Mouse (Mus musculus): ENCODE measurements at regions not wholly inside any gene's neighbourhood (a gene's known extent, or its start where the extent isn't known, plus 50 kb on each side); places are given as distances from the start of the nearest gene placed in this dataset.
"Not testable (repeated sequence)": the region's sequence is repeated elsewhere in the genome, so short reads cannot be mapped to it uniquely, and the experiment has no call there.

DNA sequence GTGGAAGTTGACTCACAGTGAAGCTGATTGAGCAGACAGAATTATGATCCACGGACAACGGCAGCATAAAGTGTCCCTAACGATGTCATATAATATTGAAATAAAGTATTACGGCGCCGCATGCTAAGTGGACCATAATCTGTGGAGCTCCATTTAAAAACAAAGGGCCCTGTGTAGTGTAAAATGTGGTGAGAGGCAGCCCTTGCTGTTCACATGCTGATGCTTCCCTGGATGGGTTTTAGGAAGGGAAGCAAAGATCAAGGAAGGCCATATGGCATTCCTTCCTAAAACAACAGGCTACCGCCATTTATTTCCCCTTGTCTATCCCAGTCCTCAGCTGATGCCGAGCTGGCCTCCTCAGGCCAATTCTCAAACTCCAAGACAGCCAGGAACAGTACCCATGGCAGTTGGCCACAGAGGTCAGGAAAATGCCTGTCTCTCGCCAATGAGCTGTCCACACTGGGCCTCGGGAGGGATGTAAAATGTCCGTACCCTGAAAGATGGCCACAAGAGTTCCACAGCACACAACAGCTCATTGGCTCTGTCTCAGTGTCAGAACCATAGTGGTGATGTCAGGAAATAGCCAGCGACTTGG lies 302.7 kb upstream of the Irx1 start:
- ATAC-seq (replicated peaks; ENCODE audit: poor library complexity): no peak

DNA sequence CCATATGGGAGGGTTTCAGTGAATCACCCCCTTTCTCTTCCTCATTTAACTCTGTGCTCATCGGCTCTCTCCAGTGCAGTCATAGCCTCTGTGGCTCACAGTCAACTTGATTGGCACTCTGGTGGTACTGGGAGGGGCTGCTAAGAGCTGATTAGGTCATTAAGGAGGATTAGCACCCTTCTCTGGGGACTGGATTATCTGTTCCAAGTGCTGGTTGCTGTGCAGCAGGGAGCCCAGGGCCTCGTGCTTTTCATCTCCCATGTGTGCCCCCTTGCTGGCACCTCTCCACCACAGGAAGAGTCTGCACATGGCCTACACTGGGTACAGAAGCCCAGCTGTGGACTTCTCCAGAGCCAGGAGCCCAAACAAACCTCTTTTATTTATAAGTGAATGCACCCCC lies 316.8 kb upstream of the Irx1 start:
- ATAC-seq (replicated peaks; ENCODE audit: poor library complexity): no peak

DNA sequence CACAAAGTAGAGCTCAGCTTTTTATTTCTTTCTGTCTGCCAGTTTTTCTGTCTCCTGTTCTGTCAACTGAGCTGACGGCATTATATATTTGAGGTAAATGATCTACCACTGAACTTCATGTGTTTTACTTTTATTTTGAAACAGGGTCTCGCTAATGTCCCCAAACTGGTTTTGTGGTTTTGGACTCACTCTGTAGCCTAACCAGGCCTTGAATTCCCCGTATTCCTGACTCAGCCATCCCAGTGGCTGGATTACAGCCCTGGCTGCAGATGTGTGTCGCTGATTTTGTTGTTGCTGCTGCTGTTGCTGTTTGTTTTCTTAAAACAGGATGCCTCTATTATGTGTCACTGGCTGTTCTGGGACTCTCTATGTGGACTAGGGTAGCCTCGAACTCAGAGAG lies 317.3 kb upstream of the Irx1 start:
- no peak for ATAC-seq (replicated peaks; ENCODE audit: poor library complexity)

DNA sequence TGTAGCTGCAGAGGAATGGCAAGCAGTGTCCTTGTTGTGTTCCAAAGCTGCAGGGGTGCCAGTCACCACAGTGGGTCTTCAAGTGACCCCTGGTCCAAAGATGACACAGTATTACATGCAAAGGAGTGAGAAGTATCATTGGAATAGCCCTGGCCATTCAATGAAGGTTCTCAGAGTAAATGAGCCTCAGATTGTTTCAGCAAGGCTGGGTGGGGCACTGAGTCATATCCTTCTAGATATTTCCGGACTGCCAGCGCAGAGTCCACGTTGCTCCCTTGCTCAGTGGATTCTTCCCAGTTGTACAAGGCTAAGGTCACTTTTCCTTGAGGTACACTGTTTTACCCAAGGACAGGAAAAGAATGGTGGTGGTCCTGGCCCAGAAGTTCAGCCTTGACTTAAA lies 319.2 kb upstream of the Irx1 start:
- ATAC-seq (replicated peaks; ENCODE audit: poor library complexity): no peak

DNA sequence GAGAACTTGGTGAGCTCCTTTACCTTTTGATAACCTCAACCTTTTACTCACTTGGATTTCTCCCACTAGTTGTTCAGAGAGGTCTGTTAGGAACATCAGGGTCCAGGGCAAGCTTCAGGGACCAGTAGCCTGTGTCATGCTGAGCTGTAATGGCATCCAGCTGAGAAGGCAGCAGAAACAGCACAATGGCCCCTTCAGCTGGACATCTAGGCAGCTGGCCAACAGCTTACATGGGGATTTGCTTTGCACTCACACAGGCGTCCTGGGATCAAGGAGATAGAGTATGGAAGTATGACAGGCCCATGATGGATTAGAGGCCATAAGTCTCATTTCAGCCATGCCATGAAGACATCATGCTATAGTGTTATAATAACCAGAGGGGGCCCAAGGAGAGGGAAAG lies 320.2 kb upstream of the Irx1 start:
- no peak for ATAC-seq (replicated peaks; ENCODE audit: poor library complexity)

DNA sequence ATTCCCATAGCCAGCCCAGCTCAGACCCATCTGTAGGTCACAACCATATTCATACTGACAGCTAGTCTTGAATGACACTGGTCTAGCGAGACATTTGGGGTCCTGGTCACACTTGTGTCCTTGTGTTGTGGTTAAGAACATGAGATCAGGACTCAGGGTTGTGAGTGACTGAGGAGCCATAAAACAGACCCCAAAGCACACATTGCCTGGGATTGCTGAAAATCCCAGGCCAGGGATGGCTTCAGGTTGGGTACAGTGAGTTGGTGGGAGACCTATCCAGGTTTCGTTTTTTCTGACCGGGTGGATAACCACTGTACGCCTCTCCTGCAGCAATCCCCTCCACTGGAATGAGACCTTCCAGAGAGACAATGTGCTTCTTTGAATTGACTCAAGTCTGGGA lies 322.8 kb upstream of the Irx1 start:
- ATAC-seq (replicated peaks; ENCODE audit: poor library complexity): no peak

DNA sequence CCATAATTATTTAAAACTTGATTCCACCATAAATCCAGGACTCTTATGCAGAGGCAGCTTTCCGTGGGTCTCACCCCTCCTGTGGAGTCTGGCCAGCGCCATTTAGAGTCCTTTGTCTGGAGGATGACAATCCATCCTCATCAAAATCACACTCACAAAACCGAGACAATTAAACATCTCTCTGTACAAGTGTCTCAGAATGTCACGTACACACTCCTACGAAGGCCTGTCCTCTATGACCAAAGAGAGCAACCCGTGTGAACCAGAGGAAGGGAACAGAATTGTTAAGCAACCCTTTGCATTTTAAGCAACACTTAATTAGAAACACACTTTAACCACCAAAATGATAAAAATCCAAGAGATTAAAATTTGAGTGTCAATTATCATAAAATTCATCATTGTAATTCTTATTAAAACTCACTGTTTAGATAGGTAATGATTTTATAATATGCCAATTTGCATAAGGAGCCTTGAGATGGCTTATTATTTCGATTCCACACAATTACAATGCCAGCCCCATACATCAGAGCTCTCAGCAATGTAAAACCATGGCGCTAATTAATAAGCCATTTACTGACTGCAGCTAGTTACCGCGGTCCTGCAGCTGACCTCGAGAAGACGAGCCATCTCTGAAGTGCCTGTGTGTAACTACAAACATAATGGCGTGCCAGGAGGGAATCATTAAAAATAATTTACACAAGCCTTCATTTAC lies 325.0 kb upstream of the Irx1 start:
- no peak for ATAC-seq (replicated peaks; ENCODE audit: poor library complexity)

DNA sequence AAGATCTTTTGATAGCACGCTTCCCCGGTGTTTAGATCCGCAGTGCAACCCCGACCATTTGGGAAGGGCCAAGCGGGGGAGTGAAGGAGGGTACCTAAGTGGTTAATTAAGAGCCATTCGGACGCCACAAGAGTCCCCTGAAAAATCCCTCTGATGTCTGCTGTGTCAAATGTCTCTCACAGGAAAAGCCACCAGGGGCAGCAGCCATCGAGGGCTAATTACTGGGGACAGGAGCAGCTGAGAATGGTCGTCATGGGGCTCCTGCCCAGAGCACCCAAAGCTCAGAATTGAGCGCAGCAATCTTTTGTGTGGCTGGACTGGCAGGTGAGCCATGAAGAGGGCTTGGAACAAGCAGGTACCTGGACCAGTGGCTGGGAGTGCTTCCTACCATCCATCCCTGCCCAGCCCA lies 325.6 kb upstream of the Irx1 start:
- no peak for ATAC-seq (replicated peaks; ENCODE audit: poor library complexity)

DNA sequence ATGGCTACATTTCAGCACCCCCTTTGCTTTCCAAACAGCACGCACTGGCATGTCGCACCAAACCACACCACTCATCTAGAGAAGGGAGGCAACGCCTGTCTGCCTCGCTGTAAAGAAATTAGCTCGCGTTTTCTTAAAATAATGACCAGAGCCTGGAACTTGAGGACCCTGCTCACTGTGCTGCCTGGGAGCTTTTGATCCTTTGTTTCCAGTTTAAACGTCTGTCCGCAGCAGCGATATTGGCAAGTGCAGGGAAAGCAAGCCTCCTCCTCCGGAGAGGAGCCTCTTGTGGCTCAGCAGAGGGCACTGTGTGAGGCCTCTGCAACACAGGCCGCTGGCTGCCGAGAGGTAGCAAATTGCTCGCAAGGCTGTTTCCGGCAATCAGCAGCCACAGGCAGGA lies 328.8 kb upstream of the Irx1 start:
- no peak for ATAC-seq (replicated peaks; ENCODE audit: poor library complexity)

DNA sequence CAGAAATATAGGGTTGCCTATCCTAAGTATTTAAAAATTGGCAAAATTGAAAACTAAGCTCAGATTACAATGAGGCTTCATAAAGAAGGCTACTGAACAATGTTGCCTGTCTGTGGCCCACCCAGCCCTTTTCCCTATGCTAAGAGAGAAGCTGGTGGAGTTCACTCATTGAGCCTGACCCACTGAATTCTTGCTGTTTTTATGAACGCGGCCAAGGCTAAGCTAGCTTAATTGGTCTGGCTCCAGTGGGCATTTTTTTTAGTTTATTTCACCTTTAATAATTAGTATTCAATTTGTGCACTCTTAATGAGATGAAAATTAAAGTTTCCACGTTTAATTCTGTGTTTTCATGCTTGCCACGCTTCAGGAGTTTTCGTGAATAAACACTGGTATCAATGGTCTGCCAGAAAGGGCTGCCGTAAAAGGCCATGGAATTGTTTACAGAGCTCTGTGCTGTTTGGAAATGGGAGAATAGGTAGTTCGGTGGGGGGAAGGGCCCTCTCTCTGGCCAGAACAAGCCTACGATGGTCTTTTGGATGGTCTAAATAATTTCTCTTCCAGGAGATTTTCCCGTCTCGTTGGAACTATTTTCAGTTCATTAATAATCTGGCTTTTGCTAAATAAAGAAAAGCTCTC lies 329.7 kb upstream of the Irx1 start:
- ATAC-seq (replicated peaks; ENCODE audit: poor library complexity): no peak

DNA sequence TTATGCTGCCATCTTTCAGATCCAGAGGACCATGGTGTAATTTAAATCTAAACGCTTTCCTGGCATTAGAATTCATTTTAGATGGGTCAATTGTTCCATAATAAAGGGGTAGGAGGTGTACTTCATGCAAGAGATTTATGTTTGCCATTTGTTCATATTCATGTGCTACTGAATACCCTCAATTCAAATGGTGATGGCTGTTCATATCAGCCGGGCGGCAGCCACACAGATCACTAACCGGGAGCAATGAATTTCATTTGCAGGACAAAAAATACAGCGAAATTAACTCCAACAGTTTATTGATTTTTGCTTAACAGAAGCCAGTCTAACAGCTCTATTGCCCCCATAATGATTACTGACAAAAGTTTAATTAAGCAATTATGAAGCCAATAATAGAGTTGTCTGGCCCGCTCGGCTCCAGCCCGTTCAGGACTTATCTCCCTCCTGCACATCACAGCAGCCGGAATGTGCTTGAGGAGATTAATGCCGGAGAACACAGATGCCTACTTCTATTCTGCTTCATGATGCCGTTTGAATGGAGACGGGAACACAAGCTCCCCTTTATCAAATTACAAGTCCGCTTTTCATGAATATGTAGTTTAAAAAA lies 330.3 kb upstream of the Irx2 start:
- ATAC-seq (replicated peaks; ENCODE audit: poor library complexity): no peak

DNA sequence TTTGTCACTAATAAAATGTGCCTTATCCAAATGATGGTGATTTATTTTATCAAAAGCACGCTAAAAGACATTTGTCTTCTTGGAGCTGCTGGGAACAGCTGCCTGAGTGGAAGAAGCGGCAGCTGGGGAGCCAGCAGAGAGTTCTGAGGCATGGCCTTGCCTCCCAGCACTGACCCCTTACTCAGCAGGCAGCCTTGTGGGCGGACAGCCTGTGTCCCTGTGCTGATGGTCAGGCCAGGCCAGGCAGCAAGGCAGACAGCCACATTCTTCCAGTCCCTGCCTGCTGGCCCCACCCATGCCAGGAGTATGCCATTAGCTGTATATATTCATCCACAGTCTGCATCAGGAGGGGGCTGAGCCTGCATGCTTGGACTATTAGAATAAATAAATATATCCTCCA lies 329.0 kb upstream of the Irx2 start:
- no peak for ATAC-seq (replicated peaks; ENCODE audit: poor library complexity)

DNA sequence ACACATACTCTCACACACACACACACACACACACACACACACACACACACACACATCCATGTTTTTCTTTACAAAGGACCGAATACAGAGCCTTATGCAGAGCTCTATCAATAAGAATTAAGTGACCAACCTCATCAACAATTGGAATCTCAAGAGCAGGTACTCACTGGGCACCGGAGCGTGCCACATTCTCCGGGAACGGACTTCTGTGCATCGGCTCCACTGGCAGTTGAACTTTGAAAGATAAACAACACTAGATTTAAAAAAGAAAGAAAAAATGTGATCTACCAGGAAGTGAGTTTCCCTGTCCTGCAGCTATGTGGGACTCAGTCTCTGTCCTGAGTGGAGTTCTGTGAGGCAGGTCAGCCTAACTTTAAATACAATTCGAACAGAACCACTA lies 327.5 kb upstream of the Irx2 start:
- no peak for ATAC-seq (replicated peaks; ENCODE audit: poor library complexity)

DNA sequence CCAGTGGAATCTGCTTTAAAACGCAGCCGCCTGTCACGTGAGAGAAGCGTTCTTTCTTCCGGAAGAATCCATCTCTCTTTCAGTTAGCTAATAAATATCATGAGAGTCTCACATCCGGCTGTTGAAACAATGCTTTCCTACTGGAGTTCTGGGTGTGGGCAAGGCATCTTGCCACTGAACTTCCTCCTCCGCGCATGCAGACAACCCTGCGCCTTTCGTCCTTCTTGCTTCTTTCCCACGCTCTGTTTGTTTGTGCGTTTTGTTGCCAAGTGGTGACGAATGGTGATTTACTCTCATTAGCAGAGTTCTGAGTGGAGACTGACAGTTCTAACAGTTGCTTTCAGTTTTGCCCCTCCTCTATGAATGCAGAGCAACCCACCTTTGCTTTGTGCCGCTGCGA lies 326.8 kb upstream of the Irx2 start:
- no peak for ATAC-seq (replicated peaks; ENCODE audit: poor library complexity)

DNA sequence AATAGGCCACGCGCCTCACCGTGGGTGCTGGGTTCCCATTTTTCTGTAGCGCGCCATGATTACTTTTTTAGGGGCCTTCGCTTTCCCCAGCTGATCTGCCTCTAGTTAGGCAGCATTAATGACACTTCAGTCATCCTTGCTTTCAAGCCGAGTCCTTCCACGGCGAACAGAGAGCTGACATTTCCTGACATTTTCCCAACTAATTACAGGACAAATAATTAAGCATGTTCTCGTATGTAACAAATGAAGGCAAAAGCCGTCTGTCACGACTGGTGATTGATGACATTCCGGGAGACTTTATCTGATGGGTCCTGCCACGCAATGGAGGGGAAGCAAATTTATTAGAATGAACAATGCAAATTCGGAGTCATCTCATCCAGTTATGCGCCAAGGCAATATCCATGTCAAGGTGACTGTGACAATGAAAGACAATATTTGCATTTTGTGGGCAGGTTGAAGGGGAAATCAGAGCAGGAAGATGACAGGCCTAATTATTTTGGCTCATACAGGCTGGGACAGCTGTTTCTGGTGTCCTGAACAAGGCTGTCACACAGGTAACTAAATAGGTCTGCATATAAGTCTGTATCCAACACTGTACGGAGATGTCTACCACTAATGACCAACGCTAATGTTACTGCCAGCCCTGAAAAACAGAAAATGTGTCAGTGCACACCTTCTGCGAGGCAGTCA lies 326.0 kb upstream of the Irx2 start:
- ATAC-seq (replicated peaks; ENCODE audit: poor library complexity): no peak

DNA sequence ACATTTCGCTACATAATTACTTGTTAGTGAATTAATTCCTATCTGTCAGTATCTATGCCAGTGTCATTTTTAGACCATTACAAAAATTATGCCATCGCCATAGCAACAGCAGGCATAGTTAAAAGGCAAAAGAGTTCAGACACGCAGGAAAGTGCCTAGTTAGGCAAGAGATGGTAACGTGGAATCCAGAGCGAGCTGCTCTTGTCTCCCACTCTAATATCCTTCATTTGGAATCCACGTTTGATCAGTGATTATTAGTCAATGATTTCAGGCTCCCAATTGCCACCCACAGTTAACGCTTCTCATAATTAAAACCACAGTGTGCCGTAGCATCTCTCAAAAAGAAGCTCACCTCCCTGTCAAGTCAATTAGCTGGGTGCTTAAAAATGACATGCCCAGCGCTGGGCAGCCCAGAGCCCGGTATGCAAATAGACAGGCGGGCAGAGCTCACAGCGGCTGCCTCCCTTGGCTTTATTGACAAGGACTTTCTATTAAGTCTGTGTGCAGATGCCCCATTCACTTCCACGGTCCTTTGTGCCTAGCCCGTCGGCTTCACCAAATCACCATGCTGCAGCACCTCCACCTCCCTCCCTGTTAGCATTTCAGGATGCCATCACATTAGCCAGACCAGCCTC lies 325.4 kb upstream of the Irx2 start:
- no peak for ATAC-seq (replicated peaks; ENCODE audit: poor library complexity)

DNA sequence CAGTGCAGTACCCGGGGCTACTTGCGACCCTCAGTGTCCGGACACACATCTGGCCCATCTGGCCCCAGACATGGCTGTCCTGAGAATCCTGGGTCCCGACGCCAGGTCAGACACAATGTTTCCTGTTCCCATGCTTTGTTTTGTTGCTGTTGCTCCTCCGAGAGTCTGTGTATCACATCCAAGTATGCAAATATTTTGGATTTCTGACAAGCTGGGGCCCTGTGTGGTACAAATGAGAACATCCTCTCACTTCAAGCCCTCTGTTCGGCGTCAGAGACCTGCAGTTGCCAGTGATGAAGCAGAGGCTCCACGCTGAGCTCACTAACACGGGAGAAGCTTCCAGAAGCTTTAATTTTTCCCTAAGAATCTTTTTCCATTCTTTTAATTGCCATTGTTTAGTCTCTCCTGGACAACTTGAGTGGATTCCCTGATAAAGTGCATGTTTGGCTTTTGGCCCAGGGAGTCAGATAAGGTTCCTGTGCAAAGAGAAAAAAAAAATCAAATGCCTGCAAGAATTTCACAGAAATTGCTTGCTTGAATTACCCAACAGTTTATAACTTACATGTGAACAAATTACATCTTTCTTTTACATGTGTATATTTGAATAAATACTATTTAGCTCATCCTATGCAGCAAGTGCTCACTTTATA lies 304.5 kb upstream of the Irx2 start:
- ATAC-seq (replicated peaks; ENCODE audit: poor library complexity): no peak

DNA sequence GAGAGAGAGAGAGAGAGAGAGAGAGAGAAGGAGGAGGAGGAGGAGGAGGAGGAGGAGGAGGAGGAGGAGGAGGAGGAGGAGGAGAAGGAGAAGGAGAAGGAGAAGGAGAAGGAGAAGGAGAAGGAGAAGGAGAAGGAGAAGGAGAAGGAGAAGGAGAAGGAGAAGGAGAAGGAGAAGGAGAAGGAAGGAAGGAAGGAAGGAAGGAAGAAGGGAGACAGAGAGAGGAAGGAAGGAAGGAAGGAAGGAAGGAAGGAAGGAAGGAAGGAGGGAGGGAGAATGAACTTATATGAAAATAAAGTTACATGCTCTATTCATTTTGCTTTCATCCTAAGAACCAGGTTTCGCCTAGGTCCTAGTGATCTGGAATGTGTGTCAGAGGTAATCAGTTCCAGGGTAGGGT lies 302.4 kb upstream of the Irx2 start:
- ATAC-seq (replicated peaks; ENCODE audit: poor library complexity): not testable (repeated sequence)

DNA sequence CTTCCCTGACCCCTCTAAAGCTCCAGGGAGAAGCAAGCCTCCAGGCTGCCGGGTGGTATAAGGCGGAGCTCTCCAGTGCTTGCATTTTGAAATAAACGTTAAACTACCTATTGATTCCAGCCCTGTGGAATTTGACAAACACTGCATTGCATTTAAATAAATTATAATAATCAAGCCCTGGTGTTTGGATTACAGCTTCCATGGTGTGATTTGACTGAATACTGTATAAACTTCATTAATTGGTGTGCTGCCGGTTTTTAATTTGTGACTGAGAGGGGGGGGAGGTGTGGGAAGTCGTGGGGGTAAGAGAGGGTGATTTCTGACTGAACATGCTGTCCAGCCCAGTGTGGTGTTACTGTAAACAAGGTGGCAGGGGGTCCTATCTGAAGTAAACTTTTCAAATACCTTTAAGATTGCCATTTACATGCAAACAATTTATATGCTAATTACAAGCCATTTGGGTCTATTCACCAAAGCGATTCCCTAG lies 282.9 kb upstream of the Irx2 start:
- ATAC-seq (replicated peaks; ENCODE audit: poor library complexity): no peak

DNA sequence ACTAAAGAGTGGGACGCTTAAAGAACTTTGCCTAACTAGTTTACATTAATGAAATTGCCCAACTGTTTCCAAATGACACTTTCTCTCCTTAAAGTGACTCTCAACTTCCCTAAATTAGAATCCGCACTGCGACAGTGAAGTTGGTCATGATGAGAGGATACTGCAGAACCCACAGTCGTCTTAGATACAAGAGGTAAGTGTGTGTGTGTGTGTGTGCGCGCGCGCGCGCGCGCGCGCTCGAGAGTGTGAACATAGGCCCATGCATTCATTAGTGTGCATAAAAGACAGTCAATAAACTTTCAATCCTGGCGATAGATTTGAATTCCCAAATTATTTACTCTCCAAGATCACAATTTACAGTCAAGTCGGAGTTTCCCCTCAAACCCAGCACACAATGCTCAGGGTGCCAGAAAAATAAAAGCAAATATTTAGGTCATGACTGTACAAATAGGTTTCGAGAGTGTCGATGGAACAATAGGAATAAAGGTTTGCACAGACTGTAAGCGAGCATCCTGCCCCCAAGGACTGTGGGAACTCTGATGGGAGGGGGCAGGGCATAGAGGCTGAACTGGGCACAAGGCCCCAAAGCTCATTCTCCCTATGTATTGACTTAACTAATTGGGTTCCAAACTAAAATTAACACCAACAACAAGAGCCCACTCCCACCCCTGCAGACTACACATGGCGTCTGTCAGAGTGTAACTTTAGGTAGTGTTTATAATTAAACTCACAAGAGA lies 282.2 kb upstream of the Irx2 start:
- no peak for ATAC-seq (replicated peaks; ENCODE audit: poor library complexity)
